Mouse (Mus musculus) heart, adult 2 months (tissue): ENCODE measurements around the gene Tanc2. TPM values are rescaled to one million over a fixed set of nuclear protein-coding genes. Genes with fewer than 3 reads are reported as not detected.
A peak's percentile ranks its signal among the peaks of the same experiment; 100 is the strongest.

Experiments used
- DNase-seq, 2 experiments: peaks; one replicate each; pipeline ENCODE4 v3.0.0; 2021
- H3K27ac ChIP-seq: fragments of 200-600 bp; 2 replicates; pipeline ENCODE4 v1.8.1; 2022
- H3K27me3 ChIP-seq: fragments of 200-500 bp; 2 replicates; pipeline ENCODE4 v1.6.1; 2012; ENCODE audit warnings: mild to moderate bottlenecking, low read length, inconsistent platforms, mixed read lengths; ENCODE audit not compliant: control insufficient read depth, insufficient read depth
- H3K36me3 ChIP-seq: fragments of 200-500 bp; 2 replicates; pipeline ENCODE4 v1.6.1; 2012; ENCODE audit warnings: low read length, inconsistent platforms; ENCODE audit not compliant: control insufficient read depth, insufficient read depth
- H3K4me1 ChIP-seq: fragments of 200-500 bp; 2 replicates; pipeline ENCODE4 v1.6.1; 2011; ENCODE audit warnings: low read length; ENCODE audit not compliant: control insufficient read depth, insufficient read depth
- H3K4me3 ChIP-seq: fragments of 200-600 bp; 2 replicates; pipeline ENCODE4 v1.8.1; 2022
- H3K79me2 ChIP-seq: fragments of 200-500 bp; replicated peaks from 2 replicates; pipeline ENCODE4 v1.6.1; 2012; ENCODE audit warnings: mild to moderate bottlenecking, inconsistent platforms, low read length, moderate library complexity, mixed read lengths; ENCODE audit not compliant: control insufficient read depth, insufficient read depth
- H3K9ac ChIP-seq: fragments of 200-500 bp; 2 replicates; pipeline ENCODE4 v1.6.1; 2012; ENCODE audit warnings: low read depth, mild to moderate bottlenecking, control low read depth, inconsistent platforms, low read length, mixed read lengths
- CTCF ChIP-seq: fragments of 200-600 bp; IDR thresholded peaks from 2 replicates; pipeline ENCODE4 v1.8.1; 2022; ENCODE audit warnings: antibody characterized with exemption, mild to moderate bottlenecking, moderate library complexity
- EP300 ChIP-seq: fragments of 200-500 bp; IDR thresholded peaks from 2 replicates; pipeline ENCODE4 v1.6.1; 2011; ENCODE audit warnings: low read depth, low read length, control low read depth; ENCODE audit not compliant: insufficient read depth
- POLR2A ChIP-seq: fragments of 200-500 bp; IDR thresholded peaks from 2 replicates; pipeline ENCODE4 v1.6.1; 2011; ENCODE audit warnings: mild to moderate bottlenecking, low read depth, low read length, control low read depth; ENCODE audit not compliant: insufficient read depth
- WGBS: fragments of 180-500 bp; shearing (Covaris S2); methylation state at CpG from one replicate; pipeline ENCODE4 v1.1.7; 2018; 5-methylcytosine and 5-hydroxymethylcytosine counted together
- intact Hi-C: fragments of 180-260 bp; cut with DNase I; formaldehyde crosslinking; loops from one replicate; pipeline ENCODE4 v1.15.1; 2025
- polyA plus RNA-seq: library from polyadenylated mRNA; depleted of rRNA; stranded (reverse); fragments of >200 nt; gene quantifications from 2 replicates; pipeline ENCODE4 v1.2.3, GENCODE M21; 2012
- total RNA-seq, 2 experiments: library from RNA; stranded (reverse); gene quantifications; 2 replicates each; pipeline ENCODE4 v1.2.3; 2021

The Tanc2 gene
- total and polyA plus RNA-seq, 3 experiments: 3.5 to 15.2 (median 11.9) TPM

GRCm38 (mm10) chr11:105655335-105655734, 65.5 kb downstream of the Tanc2 start:
- Histone ChIP-seq H3K4me3 (no peak overlapping the region), H3K9ac (no peak overlapping the region), H3K27me3 (no peaks in the 10 kb centered on the region), H3K36me3 (no peaks in the 10 kb centered on the region), H3K4me1 (0 out of 2 replicates have a peak, but pooled peaks cover 1% of the 10 kb centered on the region), H3K27ac (no peak overlapping the region), H3K79me2 (no peaks in the 10 kb centered on the region)
- DNase-seq: no peak
- WGBS: 74% methylated on average over 4 of the region's 4 CpGs
- TF ChIP-seq CTCF (no peak), POLR2A (no peak), EP300 (no peak)
- intact Hi-C loops: no loop called here

GRCm38 (mm10) chr11:105667879-105668278, 78.1 kb downstream of the Tanc2 start:
- 97% methylated on average over 1 of the region's 1 CpGs for WGBS
- Histone ChIP-seq H3K79me2 (no peaks in the 10 kb centered on the region), H3K4me3 (no peak overlapping the region), H3K4me1 (no peaks in the 10 kb centered on the region), H3K27ac (no peak overlapping the region), H3K27me3 (no peaks in the 10 kb centered on the region), H3K36me3 (no peaks in the 10 kb centered on the region), H3K9ac (no peak overlapping the region)
- TF ChIP-seq POLR2A (no peak), EP300 (no peak), CTCF (no peak)
- intact Hi-C loops: no loop called here
- DNase-seq: no peak

GRCm38 (mm10) chr11:105678996-105679395, 89.2 kb downstream of the Tanc2 start:
- H3K79me2 ChIP-seq: no peaks in the 10 kb centered on the region
- no peak for TF ChIP-seq EP300
- no peak for TF ChIP-seq CTCF
- TF ChIP-seq POLR2A: no peak
- no peak overlapping the region for H3K27ac ChIP-seq
- no peak for DNase-seq
- WGBS: 95% methylated on average over 1 of the region's 1 CpGs
- H3K27me3 ChIP-seq: no peaks in the 10 kb centered on the region
- H3K4me3 ChIP-seq: no peak overlapping the region
- H3K4me1 ChIP-seq: peaks cover 1% of the 10 kb centered on the region; the same call in 1 of the 2 replicates
- no peaks in the 10 kb centered on the region for H3K36me3 ChIP-seq
- intact Hi-C loops: no loop called here
- no peak overlapping the region for H3K9ac ChIP-seq

- TF ChIP-seq CTCF: peak; percentile 56
- no peak for TF ChIP-seq EP300
- H3K4me3 ChIP-seq: no peak overlapping the region
- no peak for DNase-seq
- no peak overlapping the region for H3K27ac ChIP-seq
- intact Hi-C loops: loop anchor here (5.0 kb wide), 1 partner anchor 173 kb away; no protein-coding TSS in a partner anchor
- H3K36me3 ChIP-seq: no peaks in the 10 kb centered on the region
- H3K79me2 ChIP-seq: no peaks in the 10 kb centered on the region
- no peaks in the 10 kb centered on the region for H3K27me3 ChIP-seq
- H3K9ac ChIP-seq: no peak overlapping the region
- peaks cover 1% of the 10 kb centered on the region; the same call in 1 of the 2 replicates for H3K4me1 ChIP-seq
Observed at GRCm38 (mm10) chr11:105684747-105685146, 95.0 kb downstream of the Tanc2 start.

- no peaks in the 10 kb centered on the region for H3K27me3 ChIP-seq
- no peak overlapping the region for H3K9ac ChIP-seq
- no peak overlapping the region for H3K27ac ChIP-seq
- H3K79me2 ChIP-seq: no peaks in the 10 kb centered on the region
- intact Hi-C loops: loop anchor here (2.0 kb wide), 1 partner anchor 14 kb away; no protein-coding TSS in a partner anchor
- WGBS: 83% methylated on average over 3 of the region's 3 CpGs
- DNase-seq: no peak
- H3K4me3 ChIP-seq: no peak overlapping the region
- no peaks in the 10 kb centered on the region for H3K36me3 ChIP-seq
- peaks cover 1% of the 10 kb centered on the region; the same call in 1 of the 2 replicates for H3K4me1 ChIP-seq
- no peak for TF ChIP-seq CTCF
- no peak for TF ChIP-seq POLR2A
- TF ChIP-seq EP300: no peak
Observed at GRCm38 (mm10) chr11:105700528-105700927, 110.7 kb downstream of the Tanc2 start.

GRCm38 (mm10) chr11:105719660-105720059, 129.9 kb downstream of the Tanc2 start:
- Histone ChIP-seq H3K27me3 (no peaks in the 10 kb centered on the region), H3K36me3 (no peaks in the 10 kb centered on the region; the same call in 1 of the 2 replicates), H3K4me3 (no peak overlapping the region), H3K4me1 (no peaks in the 10 kb centered on the region), H3K9ac (no peak overlapping the region), H3K79me2 (no peaks in the 10 kb centered on the region), H3K27ac (no peak overlapping the region)
- no peak for DNase-seq
- WGBS: 18% methylated on average over 1 of the region's 1 CpGs
- intact Hi-C loops: no loop called here
- no peak for TF ChIP-seq EP300
- TF ChIP-seq CTCF: no peak
- no peak for TF ChIP-seq POLR2A
